Mouse (Mus musculus) lung, postnatal 0 days (tissue): ENCODE results near the gene Stat2.

ENCODE experiments used
- CTCF ChIP-seq: IDR thresholded peaks from 2 replicates; pipeline ENCODE4 v1.5.1; 2016; ENCODE audit warnings: antibody characterized with exemption, mild to moderate bottlenecking
- EP300 ChIP-seq: IDR thresholded peaks from 2 replicates; pipeline ENCODE4 v1.6.1; 2016; ENCODE audit warnings: antibody characterized with exemption, mild to moderate bottlenecking, control low read depth

GRCm38 (mm10) chr10:128338415-128338814, 68.1 kb downstream of the Stat2 start:
- TF ChIP-seq CTCF (no peak), EP300 (no peak)
